Mouse (Mus musculus): Measurements from ENCODE around the gene Optc.

The Optc gene

DNA sequence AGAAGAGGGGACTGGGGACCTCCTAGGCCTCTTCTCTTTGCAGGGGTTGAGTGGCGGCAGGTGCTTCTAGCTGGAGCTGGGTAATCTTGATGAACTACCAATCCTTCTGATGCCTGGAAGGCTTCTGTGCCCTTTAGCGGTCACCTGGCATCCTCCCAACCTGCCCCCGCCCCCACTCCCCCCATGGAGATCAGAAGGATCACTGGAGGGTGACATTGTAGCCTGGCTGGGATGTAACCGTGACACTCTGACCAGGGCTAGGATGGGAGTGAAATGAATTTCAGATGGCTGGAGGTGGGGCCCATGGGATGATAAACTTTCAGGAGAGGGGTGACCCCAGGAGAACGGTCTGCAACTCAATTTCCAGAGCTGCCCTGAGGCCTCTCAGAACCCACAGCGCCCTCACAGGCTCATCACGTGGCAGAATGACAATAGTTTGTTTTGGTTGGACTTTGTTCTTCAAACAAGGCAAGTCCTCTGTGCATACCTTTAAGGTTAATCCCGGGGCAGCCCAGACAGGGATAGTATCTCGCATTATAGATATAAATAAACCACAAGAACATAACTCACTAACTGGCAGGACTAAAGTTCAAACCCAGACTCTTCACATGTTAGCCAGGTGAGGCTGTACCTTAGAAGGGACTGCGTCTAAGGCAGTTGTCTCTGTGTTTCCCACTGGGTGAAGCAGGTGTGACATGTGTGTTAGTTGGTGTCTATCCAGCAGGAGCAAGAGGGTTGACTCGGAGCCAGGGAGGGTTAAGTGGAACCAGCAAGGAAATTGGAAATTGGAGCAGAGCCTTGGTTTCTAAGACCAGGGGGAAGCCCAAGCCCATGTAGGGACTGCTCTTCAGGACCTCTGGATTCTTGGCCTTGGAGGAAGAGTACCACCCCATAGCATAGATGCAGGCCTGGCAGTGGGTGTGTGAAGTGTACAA is 25.2 kb downstream of the Optc start:
- DNase-seq (ENCODE audit: low spot score in 2 of 2): no peak

DNA sequence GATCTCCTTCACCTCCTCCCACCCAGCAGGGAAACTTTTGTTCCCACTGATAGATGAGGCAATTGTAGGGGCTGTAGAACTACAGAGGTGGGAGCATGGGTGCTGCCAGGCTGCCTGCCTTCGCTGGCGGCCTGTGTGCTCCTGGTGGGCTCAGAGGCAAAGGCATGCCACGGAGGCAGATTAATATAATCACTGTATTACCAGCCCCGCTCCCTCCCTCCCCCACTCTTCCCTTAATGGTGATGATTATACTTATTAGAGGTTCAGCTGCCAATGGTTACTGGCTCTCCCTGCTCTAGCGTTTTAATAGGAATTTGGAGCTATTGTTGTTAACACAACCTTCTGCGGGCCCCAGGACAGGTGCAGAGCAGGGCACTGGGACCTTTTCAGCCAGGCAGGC is 26.0 kb downstream of the Optc start:
- DNase-seq (ENCODE audit: low spot score in 2 of 2): no peak

DNA sequence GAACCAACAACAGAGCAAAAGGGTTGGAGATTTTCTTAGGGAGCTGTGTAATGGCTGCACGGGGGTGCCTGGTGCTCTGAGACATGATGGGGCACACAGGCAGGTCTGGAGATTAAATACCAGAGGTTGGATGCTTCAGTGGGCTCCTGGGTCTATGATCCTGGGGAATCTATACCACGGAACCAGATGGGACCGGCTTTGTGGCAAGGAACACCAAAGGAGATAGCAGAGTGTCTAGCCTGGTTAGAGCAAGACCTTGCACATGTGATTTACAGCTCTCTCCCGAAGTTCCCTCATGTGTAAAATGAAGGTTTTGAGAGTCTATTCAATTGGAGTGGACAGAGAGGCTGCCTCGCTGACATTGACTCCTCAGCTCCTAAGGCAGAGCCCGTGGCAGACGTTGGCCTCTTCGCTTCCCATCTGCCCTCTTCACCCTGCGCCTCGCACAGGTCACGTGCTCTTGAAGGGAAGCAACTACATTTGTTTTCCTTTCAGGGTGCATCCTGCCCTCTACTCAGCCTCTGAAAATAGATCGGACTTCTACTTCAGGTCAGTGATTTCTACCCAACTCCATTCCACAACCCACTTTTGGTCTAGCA is 28.9 kb downstream of the Optc start:
- DNase-seq (ENCODE audit: low spot score in 2 of 2): no peak

DNA sequence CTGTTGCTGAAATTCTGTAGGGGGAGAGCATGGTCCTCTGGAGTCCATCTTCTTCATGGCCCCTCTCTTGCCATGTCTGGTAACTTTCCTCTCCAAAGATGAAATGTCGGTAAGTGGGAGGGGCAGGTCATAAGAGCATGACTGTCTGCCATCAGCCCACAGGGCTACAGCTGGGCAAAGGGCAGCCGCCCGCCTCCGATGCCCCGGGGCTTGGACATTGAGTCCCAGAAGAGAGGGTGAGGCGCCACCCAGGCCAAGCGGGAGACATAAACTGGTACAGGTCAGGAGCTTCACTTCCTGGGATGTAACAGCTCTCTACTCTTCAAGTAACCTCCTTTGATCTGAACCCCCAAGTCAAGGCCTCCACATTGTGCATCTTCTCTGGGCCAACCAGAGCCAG is 30.9 kb downstream of the Optc start:
- DNase-seq (ENCODE audit: low spot score in 2 of 2): no peak

DNA sequence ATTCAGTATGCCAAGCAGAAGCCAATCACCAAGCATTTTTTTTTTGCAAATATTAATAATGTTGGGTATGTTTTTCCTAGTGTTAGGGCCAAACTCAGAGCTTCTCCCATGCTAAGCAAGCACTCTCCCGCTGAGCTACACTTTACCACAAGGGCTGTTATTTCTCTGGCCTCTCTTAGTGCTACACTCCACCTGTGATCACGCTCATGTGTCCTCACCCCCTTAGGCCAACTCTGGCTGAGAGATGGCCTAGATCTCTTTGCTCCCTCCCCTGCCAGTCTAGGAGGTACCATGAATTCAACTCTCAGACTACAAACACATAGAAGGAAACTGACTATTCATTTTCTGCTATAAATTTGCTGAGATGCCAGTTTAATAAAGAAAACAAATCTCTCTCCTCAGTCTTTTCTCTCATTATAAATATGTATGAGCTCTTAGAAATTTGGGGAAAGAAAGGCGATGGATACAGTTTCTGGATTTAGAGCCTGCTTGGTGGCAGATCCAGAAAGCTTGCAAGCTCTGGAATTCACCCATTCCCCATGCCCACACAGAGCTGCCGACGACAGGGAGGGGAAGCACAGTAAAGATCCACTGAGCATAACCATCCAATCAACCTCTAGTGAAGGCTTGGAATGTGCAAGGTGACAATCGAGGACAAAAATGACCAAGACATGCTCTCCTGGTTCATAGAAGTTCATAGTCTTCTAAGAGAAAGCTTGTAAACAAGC is 34.5 kb downstream of the Optc start:
- no peak for DNase-seq (ENCODE audit: low spot score in 2 of 2)

DNA sequence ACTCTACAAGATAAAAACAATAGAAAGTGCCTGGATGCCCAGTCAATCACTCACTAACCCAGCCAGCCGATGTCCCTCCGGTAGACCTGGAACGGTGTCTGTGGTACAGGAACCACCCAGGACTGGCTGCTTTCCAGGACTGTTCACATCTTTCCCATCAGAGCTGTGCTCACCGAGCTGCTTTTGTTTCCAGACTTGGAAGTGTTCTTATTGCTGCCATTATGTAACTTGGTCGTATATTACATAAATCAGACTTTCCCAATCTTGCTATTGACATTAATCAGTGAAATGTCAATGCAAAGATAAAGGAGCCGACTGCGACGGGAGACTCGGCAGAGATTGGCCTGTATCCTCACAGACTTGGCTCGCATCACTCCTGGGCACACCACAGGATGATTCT is 36.6 kb downstream of the Optc start:
- no peak for DNase-seq (ENCODE audit: low spot score in 2 of 2)

DNA sequence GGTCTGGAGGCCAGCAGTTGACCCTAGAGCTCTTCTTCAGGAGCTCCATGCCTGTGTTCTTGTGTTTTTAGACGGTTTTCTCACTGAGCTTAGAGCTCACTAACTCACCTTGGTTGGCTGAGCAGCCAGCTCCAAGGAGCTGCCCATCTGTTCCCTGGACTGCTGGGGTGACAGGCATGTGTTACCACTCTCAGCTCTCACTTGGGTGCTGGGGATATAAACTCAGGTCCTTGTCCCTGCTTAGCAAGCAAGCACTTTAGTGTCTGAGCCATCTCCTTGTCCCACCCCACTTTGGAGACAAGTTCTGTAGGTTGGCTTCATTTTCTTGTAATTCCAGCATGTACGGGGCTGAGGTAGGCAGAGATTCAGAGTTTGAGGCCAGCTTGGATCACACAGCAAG is 38.6 kb downstream of the Optc start:
- DNase-seq (ENCODE audit: low spot score in 2 of 2): no peak

DNA sequence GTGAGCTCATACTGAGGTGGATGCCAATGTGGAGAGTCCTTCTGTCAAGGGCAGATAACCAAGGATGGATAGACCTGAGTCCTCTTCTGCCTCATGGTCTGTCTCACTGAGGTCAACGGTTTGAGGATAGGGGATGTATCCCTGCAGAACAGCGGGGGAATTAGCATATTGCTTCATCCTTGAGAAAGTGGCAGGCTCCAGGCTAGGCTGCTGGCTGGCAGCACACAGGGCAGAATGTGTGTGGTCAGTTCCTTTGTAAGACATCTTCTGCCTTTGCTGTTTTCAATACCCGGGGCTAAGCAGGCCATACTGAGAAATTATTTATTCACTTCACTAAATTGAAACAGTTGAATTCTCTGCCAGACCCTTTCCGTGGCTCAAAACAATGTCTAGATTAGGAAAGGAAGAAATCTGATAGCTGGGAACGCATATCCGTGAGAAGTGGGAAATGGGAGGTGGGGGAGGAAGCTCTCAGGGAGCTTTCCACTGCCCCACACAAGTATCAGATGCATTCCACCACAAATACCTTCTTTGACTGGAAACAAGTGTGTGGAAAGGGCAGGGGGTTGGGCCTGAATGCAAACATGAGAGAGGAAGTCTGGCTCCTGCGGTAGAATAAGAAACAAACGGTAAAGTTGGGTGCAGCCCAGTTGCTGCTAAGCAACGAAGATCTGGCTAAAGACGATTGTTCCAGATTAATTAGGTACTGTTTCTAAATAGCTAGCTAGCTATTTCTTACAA is 44.4 kb downstream of the Optc start:
- DNase-seq (ENCODE audit: low spot score in 2 of 2): no peak

DNA sequence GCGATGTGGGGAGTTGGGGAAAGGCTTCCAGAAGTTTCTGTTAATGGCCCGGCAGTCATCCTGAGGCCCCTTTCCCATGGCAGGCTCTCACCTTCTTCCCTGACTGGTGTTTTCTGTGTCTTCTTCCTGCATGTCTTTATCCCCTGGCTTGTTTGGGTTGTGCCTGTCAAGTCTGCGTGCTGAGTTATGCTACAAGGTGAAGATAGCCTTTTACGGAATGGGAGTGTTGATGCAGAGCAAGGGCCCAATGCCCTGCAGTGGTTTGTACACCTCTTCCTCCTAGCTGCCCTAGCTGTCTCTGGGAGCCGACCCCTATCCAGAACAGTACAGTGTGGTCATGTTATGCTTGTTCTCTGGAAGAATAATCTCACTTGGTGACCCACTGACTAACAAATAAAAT is 46.8 kb downstream of the Optc start:
- DNase-seq (ENCODE audit: low spot score in 2 of 2): no peak

DNA sequence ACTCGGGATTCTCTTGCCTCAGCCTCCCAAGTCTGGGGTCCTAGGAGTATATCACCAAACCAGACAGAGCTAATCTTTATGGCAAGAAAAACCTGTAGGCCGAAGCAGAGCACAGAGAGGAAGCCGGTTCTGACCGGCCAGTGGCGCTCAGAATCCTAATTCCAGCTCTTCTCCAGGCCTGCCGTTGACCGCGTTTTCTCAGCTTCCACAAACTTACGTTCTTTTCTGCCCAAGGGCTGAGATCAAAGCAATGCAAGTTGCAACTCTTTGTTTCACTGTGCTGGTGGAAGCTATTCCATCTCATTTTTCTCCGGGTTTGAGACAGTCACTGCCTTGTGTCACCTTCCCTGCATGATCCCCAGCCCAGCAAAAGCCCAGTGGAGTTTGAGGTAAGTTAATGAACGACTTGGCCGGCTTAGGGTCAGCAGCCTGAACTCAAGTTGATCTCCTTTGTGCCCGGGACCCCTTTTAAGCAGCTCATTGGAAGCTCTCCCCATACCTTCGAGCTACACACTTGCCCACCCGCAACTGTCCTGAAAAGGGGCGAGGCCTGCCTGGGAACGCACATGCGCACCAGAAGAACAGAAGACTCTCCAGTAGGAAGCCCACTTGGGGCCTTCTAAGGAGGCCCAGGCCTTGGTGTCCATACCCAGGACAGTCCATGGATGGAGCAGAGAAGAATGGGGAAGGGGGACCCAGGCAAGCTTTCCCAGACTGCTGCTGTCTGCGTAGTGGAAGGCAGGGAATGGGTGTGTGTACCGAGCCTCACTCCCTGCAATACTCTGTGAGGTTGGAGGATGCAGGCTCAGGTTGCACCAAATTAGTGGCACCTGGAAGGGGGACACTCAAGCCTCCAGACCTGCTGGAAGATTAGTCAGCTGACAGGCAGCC is 47.7 kb downstream of the Optc start:
- DNase-seq (ENCODE audit: low spot score in 2 of 2): no peak

DNA sequence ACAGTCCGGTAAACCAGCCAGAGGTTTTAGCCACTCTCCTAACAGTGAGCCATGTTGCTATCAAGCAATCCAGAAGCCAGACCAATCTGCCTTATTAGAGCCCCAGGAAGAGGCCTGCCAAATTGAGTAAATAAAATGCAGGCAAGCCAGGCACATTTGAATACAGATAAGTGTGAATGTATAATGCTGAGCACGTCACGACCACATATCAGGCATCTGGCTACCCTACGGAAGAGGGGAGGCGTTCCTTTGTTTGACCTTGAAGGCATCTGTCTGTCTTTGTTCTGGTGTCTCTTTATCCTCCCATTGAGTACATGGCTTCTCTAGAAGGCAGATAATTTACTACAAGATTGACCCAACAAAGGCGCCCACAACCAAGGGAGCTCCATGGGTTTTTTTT is 48.5 kb downstream of the Optc start:
- no peak for DNase-seq (ENCODE audit: low spot score in 2 of 2)

DNA sequence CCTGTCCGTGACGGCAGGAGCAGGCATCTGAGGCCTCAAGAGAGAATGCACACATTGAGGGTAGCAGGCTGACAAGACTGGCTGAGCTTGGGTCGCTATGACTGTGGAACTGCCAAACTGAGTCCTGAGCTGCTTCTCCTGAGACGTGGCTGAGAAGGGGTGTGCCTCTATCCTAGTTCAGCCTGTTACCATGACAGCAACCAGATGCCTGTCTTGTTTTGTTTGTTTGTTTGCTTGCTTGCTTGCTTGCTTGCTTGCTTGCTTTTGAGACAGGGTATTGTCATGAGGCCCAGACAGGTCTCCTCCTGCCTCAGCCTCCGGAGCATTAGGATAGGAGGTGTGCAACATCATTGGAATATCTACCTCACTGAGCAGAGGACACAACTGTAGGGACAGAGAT is 50.0 kb downstream of the Optc start:
- DNase-seq (ENCODE audit: low spot score in 2 of 2): no peak

DNA sequence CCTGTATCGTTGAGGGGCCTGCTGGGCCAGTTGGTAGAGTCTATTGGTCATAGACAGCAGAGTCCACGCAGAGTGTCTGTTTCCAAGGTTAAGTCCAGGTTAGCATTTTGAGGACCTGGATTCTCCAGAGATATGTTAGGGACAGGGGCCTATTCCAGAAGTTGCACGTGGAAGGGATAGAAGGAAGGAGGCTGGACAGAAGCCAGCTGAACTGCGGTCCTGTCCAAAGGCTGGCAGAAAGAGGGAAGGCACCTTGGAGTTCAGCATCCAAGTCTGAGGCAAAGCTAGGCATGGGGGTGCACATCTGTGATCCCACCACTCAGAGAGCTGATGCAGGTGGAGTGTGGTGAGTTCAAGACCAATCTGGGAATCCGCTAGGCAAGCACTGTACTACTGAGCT is 50.6 kb downstream of the Optc start:
- DNase-seq (ENCODE audit: low spot score in 2 of 2): no peak

DNA sequence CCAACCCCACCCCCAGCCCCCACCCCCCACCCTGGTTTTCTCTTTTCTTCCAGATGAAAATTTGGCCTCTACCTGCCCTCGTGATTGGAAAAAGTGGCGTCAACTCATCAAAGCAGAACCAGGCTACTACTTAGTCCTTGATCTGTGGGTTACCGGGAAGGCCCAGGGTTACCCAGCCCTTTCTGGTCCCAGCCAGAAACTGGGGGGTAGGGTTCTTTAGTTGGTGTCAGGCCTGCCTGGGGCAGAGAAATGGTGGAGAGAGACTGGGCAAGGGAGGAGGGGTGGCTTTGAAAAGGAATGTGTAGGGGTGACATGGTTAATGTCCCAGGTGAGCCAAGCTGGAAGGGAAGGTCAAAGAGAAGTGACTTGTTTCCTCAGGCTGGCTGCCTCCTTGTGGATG is 51.1 kb downstream of the Optc start:
- DNase-seq (ENCODE audit: low spot score in 2 of 2): no peak

DNA sequence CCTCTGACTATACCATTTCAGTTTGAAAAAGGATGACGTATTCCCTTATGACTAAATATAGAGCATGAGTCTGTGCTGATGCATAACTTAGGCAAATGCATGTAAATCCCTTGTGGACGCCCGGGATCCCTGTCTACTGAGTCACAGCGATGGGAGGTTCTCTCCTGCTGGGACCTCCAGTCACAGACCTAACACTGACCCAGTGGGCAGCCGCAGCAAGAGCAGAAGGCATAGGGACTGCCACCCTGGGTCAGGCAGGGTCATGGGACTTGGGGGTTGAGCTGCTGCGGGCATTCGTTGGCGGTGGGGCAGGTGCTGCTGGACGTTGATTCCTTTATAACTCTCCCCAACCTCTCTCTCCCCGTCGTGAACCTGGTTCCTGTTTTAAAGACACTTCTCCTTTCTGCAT is 51.7 kb downstream of the Optc start:
- DNase-seq (ENCODE audit: low spot score in 2 of 2): no peak

DNA sequence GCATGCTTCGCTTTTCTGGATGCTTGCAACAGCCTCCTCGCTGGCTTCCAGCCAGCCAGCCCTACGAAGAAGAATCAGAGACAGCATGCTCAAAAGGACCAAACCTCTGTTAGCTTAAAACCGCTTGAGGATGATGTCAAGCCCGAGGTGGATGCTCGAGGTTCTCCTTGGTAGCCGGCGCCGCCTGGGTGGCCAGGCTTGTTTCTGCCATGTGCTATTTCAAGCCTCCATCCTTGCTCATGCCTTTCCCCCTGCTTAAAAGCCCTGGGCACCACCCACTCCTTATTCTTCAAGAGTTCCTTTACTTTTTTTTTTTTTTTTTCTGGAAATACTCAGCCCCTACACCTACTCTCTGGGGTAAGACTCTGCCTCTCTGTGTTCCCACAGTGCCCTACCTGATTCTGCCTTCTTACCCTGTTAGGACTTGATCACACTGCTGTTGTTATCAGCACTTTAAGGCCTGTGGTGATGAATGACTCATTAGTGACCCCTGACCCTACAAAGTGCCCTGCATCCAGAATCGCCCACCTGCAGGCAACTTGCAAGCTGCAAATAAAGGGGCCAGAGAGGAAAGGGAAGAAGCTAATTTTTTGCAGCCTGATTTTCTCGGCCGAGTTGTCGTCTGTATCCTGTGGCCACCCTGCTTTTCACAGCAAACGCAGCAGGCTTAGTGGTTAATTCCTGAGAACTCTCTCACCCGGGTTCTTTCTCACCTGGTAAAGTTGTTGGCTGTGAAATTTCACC is 52.4 kb downstream of the Optc start:
- peak; percentile 60 to 69 for DNase-seq (ENCODE audit: low spot score in 2 of 2)

DNA sequence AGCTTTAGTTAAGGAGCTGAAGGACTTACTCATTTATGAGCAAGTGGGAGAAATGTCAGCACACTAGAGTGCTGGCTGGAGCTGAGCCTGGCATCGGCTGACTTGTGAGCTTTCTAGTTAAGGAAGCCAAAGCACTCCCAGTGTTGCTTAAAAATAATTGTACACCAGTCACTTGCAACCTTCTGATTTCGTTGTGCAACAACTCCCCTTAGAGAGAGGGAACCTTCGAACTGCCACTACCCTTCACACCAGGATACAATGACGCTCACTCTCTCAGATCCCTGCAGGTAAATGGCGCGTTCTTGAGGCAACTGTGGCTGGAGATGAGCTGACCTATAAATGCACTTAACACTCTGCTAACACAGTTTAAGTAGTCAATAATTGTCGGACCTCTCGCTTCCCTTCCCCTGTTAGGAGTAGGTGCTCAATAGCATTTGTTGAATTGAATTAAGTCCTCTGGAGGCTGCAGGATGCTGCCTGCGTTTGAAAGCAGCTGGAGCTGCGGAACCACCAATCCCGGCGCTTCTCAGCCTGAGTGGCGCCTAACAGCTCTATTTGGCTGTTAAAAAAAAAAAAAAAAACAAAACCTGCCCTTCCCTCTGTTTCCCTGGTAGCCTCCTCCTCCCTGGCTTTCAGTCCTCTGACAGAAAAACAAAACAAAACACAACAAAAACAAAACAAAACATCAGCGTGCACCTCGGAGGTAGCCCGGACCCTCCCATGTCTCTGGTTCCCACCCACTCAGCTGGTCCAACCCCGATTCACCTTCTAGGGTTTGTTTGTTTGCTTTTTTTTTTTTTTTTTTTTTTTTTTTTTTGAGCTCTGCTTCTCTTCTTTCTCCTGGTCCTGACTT is 53.2 kb downstream of the Optc start:
- DNase-seq (ENCODE audit: low spot score in 2 of 2): peak in 1 of 2 experiments; percentile 39
